Mouse (Mus musculus) gastrocnemius, postnatal 14 days (tissue): ENCODE results near the gene Col17a1. TPM values are rescaled to one million over a fixed set of nuclear protein-coding genes. Genes with fewer than 3 reads are reported as not detected.

Experiments
- DNase-seq: peaks from one replicate; pipeline ENCODE4 v3.0.0; 2021; ENCODE audit warnings: mixed read lengths
- intact Hi-C: fragments of 180-260 bp; cut with DNase I; formaldehyde crosslinking; loops from one replicate; pipeline ENCODE4 v1.15.1; 2025; ENCODE audit warnings: low total_unique reads
- total RNA-seq, 2 experiments: library from RNA; stranded (reverse); gene quantifications; 2 replicates each; pipeline ENCODE4 v1.2.3; 2021

The Col17a1 gene
- total RNA-seq, 2 experiments from 2014 or later = 0.31 to 0.33 TPM

GRCm38 (mm10) chr19:47627450-47627849 lies 64.4 kb downstream of the Col17a1 start:
- intact Hi-C loops = loop anchor here (10.0 kb wide), 1 partner anchor 113 kb away; no protein-coding TSS in a partner anchor
- DNase-seq = no peak

- DNase-seq = no peak
- intact Hi-C loops = loop anchor here (10.0 kb wide), 1 partner anchor 110 kb away; no protein-coding TSS in a partner anchor
Observed at GRCm38 (mm10) chr19:47624940-47625711, 66.8 kb downstream of the Col17a1 start.

- intact Hi-C loops = loop anchor here (10.0 kb wide), 1 partner anchor 107 kb away; no protein-coding TSS in a partner anchor
- no peak for DNase-seq
Observed at GRCm38 (mm10) chr19:47621478-47621877, 70.4 kb downstream of the Col17a1 start.

DNA sequence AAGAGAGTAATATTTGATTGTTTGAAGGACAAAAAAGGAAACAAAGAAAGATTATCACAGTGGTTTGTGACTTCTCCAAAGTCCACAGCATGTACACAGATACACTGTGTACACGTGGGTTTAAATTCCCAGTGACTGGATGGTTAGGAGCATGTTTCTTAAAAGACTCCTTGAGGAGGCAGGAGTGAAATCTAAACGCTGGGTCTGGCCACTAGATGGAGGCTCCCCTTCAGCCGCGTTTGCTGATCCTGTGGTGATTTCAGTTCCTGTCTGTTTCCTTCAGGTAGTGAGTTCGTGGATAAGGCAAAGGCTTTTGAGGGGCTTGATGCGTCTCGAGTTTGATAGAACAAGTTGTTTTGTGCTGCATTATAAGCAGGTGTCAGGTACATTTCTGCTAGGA lies 78.5 kb downstream of the Col17a1 start:
- no peak for DNase-seq
- intact Hi-C loops = no loop called here

GRCm38 (mm10) chr19:47608513-47608912 lies 83.4 kb downstream of the Col17a1 start:
- no peak for DNase-seq
- intact Hi-C loops = no loop called here

Other genes starting within 250 kb of the Col17a1 start
- 10 to 100 TPM; 50.6 to 58.9 TPM for gene Sh3pxd2a, start 227.7 kb downstream of the Col17a1 start, total RNA-seq
- gene Stn1, start 154.6 kb downstream of the Col17a1 start, total RNA-seq = 10 to 100 TPM in 1 of 2 experiments, 1 to 10 TPM in 1; 6.8 to 11.2 TPM
- 10 to 100 TPM; 25.6 to 28.4 TPM for gene Slk, start 112.4 kb downstream of the Col17a1 start, total RNA-seq
- gene Sfr1, start 39.6 kb upstream of the Col17a1 start, total RNA-seq = 10 to 100 TPM; 75.8 to 80.2 TPM
- 10 to 100 TPM; 33.7 to 35.1 TPM for gene Gsto1, start 162.9 kb upstream of the Col17a1 start, total RNA-seq
- under 1 TPM; 0.27 to 0.43 TPM for gene Gsto2, start 173.4 kb upstream of the Col17a1 start, total RNA-seq
- not detected for gene Cfap43, start 227.2 kb upstream of the Col17a1 start, total RNA-seq
- 1 to 10 TPM; 1.1 to 1.6 TPM for gene Itprip, start 227.2 kb upstream of the Col17a1 start, total RNA-seq
- gene Cfap58, start 245.6 kb upstream of the Col17a1 start, total RNA-seq = not detected